Mouse (Mus musculus) intestine, embryonic 14.5 days (tissue): ENCODE measurements around the gene Lrrc3. TPM values are rescaled to one million over a fixed set of nuclear protein-coding genes. Genes with fewer than 3 reads are reported as not detected.

Experiments
- ATAC-seq: fragments of 200-750 bp; cut with Nextera tagmentation; replicated peaks from 2 replicates; pipeline ENCODE4 v1.8.0; 2017; ENCODE audit warnings: low read depth, moderate number of reproducible peaks, moderate TSS enrichment, moderate library complexity; ENCODE audit not compliant: low FRiP score, low TSS enrichment
- DNase-seq: peaks from one replicate; pipeline ENCODE4 v3.0.0-alpha.2; 2018; ENCODE audit warnings: low spot score
- H3K27ac ChIP-seq: fragments of 300-500 bp; sonication (generic); 2 replicates; pipeline ENCODE4 v1.5.1; 2014; ENCODE audit warnings: low read depth, mild to moderate bottlenecking, control low read depth
- H3K27me3 ChIP-seq: fragments of 300-500 bp; sonication (generic); replicated peaks from 2 replicates; pipeline ENCODE4 v1.6.1; 2014; ENCODE audit warnings: low read length, control low read depth; ENCODE audit not compliant: control insufficient read depth, insufficient read depth
- H3K36me3 ChIP-seq: fragments of 300-500 bp; sonication (generic); 2 replicates; pipeline ENCODE4 v1.6.1; 2014; ENCODE audit warnings: low read length, control low read depth; ENCODE audit not compliant: control insufficient read depth, insufficient read depth
- H3K4me1 ChIP-seq: fragments of 300-500 bp; sonication (generic); replicated peaks from 2 replicates; pipeline ENCODE4 v1.6.1; 2014; ENCODE audit warnings: low read length, control low read depth, mixed read lengths; ENCODE audit not compliant: control insufficient read depth, insufficient read depth
- H3K4me2 ChIP-seq: fragments of 300-500 bp; sonication (generic); 2 replicates; pipeline ENCODE4 v1.6.1; 2014; ENCODE audit warnings: low read length
- H3K4me3 ChIP-seq: fragments of 300-500 bp; sonication (generic); 2 replicates; pipeline ENCODE4 v1.5.1; 2014; ENCODE audit warnings: low read depth, low read length, control low read depth, mixed read lengths
- H3K9ac ChIP-seq: fragments of 300-500 bp; sonication (generic); 2 replicates; pipeline ENCODE4 v1.6.1; 2014; ENCODE audit warnings: mild to moderate bottlenecking, low read length
- H3K9me3 ChIP-seq: fragments of 300-500 bp; sonication (generic); 2 replicates; pipeline ENCODE4 v1.6.1; 2016; ENCODE audit warnings: low read length, control low read depth; ENCODE audit not compliant: control insufficient read depth
- WGBS: fragments of 180-500 bp; shearing (Covaris S2); extraction: QIAGEN DNeasy Blood & Tissue Kit; methylation state at CpG from one replicate; pipeline ENCODE4 v1.1.7; 2014; 5-methylcytosine and 5-hydroxymethylcytosine counted together
- polyA plus RNA-seq: library from polyadenylated mRNA; unstranded; fragments of >200 nt; fragmentation: Nextera tagmentation; extraction: Ambion mirVana; gene quantifications from 2 replicates; pipeline ENCODE4 v1.2.1, GENCODE M21; 2014

The Lrrc3 gene
- polyA plus RNA-seq, 1 experiment from 2014 or later: 4.2 TPM

DNA sequence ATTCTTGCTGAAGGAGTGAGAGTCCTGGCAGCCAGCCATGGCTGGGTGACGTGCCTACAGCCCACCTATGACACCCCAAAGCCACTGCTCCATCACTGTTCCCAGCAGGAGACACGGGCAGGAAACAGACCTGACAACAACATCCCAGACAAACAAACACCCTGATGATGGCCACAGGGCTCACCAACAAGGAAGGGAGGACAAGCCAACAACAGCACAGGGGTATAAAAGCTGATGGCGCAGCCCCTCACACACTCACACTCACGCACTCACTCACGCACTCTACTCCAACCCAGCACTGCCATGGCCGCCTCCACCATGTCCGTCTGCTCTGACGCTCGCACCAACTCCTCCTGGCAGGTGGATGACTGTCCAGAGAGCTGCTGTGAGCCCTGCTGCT is 49.8 kb downstream of the Lrrc3 start, which contains the start of gene Gm10318:
TSS of gene Gm10318 (plus strand) at position 301 of the 400 bp plus-strand sequence.
- H3K4me2 ChIP-seq: no peak within 1 kb of the TSS
- WGBS: 78% methylated on average over 9 of the region's 9 CpGs
- no peaks in the 10 kb centered on the region for H3K4me1 ChIP-seq
- no peak for DNase-seq
- H3K4me3 ChIP-seq: no peak within 1 kb of the TSS
- H3K9ac ChIP-seq: no peak within 1 kb of the TSS
- no peak for ATAC-seq
- no peaks in the 10 kb centered on the region for H3K36me3 ChIP-seq
- no peaks in the 10 kb centered on the region for H3K9me3 ChIP-seq
- no peaks in the 10 kb centered on the region for H3K27me3 ChIP-seq
- no peak within 1 kb of the TSS for H3K27ac ChIP-seq

Other genes with a start within 250 kb of the Lrrc3 start
- gene Tspear, start 216.0 kb downstream of the Lrrc3 start, polyA plus RNA-seq: 0.62 and 1.2 TPM in 2 replicates
- gene Gm19402, start 211.8 kb downstream of the Lrrc3 start, polyA plus RNA-seq: not detected in 2 replicates
- gene Gm9508, start 205.3 kb downstream of the Lrrc3 start, polyA plus RNA-seq: not detected in 2 replicates
- gene Gm10272, start 195.9 kb downstream of the Lrrc3 start, polyA plus RNA-seq: not detected in 2 replicates
- gene Gm10024, start 191.1 kb downstream of the Lrrc3 start, polyA plus RNA-seq: not detected in 2 replicates
- not detected in 2 replicates for gene Gm10142, start 186.7 kb downstream of the Lrrc3 start, polyA plus RNA-seq
- not detected in 2 replicates for gene Krtap12-1, start 181.9 kb downstream of the Lrrc3 start, polyA plus RNA-seq
- not detected in 2 replicates for gene Gm10100, start 176.1 kb downstream of the Lrrc3 start, polyA plus RNA-seq
- gene Gm18596, start 159.9 kb downstream of the Lrrc3 start, polyA plus RNA-seq: not detected in 2 replicates
- not detected in 2 replicates for gene Gm9736, start 151.2 kb downstream of the Lrrc3 start, polyA plus RNA-seq
- gene Gm3233, start 142.9 kb downstream of the Lrrc3 start, polyA plus RNA-seq: not detected in 2 replicates
- not detected in 2 replicates for gene Gm3238, start 131.2 kb downstream of the Lrrc3 start, polyA plus RNA-seq
- not detected in 2 replicates for gene Gm7138, start 125.6 kb downstream of the Lrrc3 start, polyA plus RNA-seq
- gene Gm3250, start 120.0 kb downstream of the Lrrc3 start, polyA plus RNA-seq: not detected in 2 replicates
- not detected in 2 replicates for gene Gm7137, start 114.3 kb downstream of the Lrrc3 start, polyA plus RNA-seq
- not detected in 2 replicates for gene Gm9639, start 107.5 kb downstream of the Lrrc3 start, polyA plus RNA-seq
- gene Gm19668, start 103.4 kb downstream of the Lrrc3 start, polyA plus RNA-seq: not detected in 2 replicates
- gene Gm9507, start 90.7 kb downstream of the Lrrc3 start, polyA plus RNA-seq: not detected in 2 replicates
- not detected in 2 replicates for gene Gm2696, start 87.9 kb downstream of the Lrrc3 start, polyA plus RNA-seq
- not detected in 2 replicates for gene Krtap10-4, start 75.4 kb downstream of the Lrrc3 start, polyA plus RNA-seq
- not detected in 2 replicates for gene Krtap10-10, start 66.6 kb downstream of the Lrrc3 start, polyA plus RNA-seq
- not detected in 2 replicates for gene Gm36176, start 55.7 kb downstream of the Lrrc3 start, polyA plus RNA-seq
- gene Gm10318, start 49.7 kb downstream of the Lrrc3 start, polyA plus RNA-seq: not detected in 2 replicates
- not detected in 2 replicates for gene Gm3285, start 40.6 kb downstream of the Lrrc3 start, polyA plus RNA-seq
- 0.42 and 1.2 TPM in 2 replicates for gene Trpm2, start 68.0 kb upstream of the Lrrc3 start, polyA plus RNA-seq
- gene 1810043G02Rik, start 76.0 kb upstream of the Lrrc3 start, polyA plus RNA-seq: 23.5 and 24.7 TPM in 2 replicates
- 244 and 252 TPM in 2 replicates for gene Pfkl, start 107.5 kb upstream of the Lrrc3 start, polyA plus RNA-seq
- gene Dnmt3l, start 139.4 kb upstream of the Lrrc3 start, polyA plus RNA-seq: 0.34 TPM in 1 of 2 replicates, not detected in the other
- 0.15 and 0.31 TPM in 2 replicates for gene Aire, start 141.1 kb upstream of the Lrrc3 start, polyA plus RNA-seq
- 3.9 and 4.7 TPM in 2 replicates for gene Icosl, start 166.8 kb upstream of the Lrrc3 start, polyA plus RNA-seq